Mouse (Mus musculus) ES-Bruce4 (cell line): Measurements from ENCODE around the gene Cdk5rap3. TPM values are rescaled to one million over a fixed set of nuclear protein-coding genes. Genes with fewer than 3 reads are reported as not detected.
A peak's percentile ranks its signal among the peaks of the same experiment; 100 is the strongest.

ENCODE experiments used
- H3K27ac ChIP-seq: 2 replicates; pipeline ENCODE4 v1.5.1; 2012; ENCODE audit warnings: low read length, inconsistent platforms; ENCODE audit not compliant: insufficient read depth
- H3K27me3 ChIP-seq: 2 replicates; pipeline ENCODE4 v1.6.1; 2012; ENCODE audit warnings: mild to moderate bottlenecking, low read length, inconsistent platforms; ENCODE audit not compliant: control insufficient read depth, poor library complexity, insufficient read depth, severe bottlenecking
- H3K36me3 ChIP-seq: 2 replicates; pipeline ENCODE4 v1.6.1; 2012; ENCODE audit warnings: inconsistent platforms, mild to moderate bottlenecking, low read length, moderate library complexity; ENCODE audit not compliant: control insufficient read depth, poor library complexity, insufficient read depth, severe bottlenecking
- H3K4me1 ChIP-seq: one replicate; pipeline ENCODE4 v1.8.1; 2011; ENCODE audit warnings: low read length; ENCODE audit not compliant: control insufficient read depth, insufficient read depth
- H3K4me3 ChIP-seq: 2 replicates; pipeline ENCODE4 v1.5.1; 2011; ENCODE audit warnings: low read depth, mild to moderate bottlenecking, low read length
- H3K9ac ChIP-seq: 2 replicates; pipeline ENCODE4 v1.6.1; 2012; ENCODE audit warnings: low read depth, mild to moderate bottlenecking, inconsistent platforms; ENCODE audit not compliant: poor library complexity, severe bottlenecking
- H3K9me3 ChIP-seq: replicated peaks from 2 replicates; pipeline ENCODE4 v1.6.1; 2012; ENCODE audit warnings: mild to moderate bottlenecking, low read length, inconsistent platforms; ENCODE audit not compliant: control insufficient read depth, poor library complexity, insufficient read depth, severe bottlenecking
- CTCF ChIP-seq: IDR thresholded peaks from one replicate; pipeline ENCODE4 v1.8.1; 2011; ENCODE audit warnings: low read depth, low read length
- EP300 ChIP-seq: IDR thresholded peaks from 2 replicates; pipeline ENCODE4 v1.6.1; 2011; ENCODE audit warnings: low read depth, low read length; ENCODE audit not compliant: insufficient read depth
- POLR2A ChIP-seq: IDR thresholded peaks from one replicate; pipeline ENCODE4 v1.8.1; 2011; ENCODE audit warnings: low read length; ENCODE audit not compliant: insufficient read depth
- polyA plus RNA-seq: library from polyadenylated mRNA; stranded (reverse); fragments of >200 nt; gene quantifications from 2 replicates; pipeline ENCODE4 v1.2.4, GENCODE M21; 2011; ENCODE audit warnings: low read depth; ENCODE audit not compliant: missing spikeins, insufficient read depth, insufficient read length

The Cdk5rap3 gene
- polyA plus RNA-seq, 1 experiment, result 93.3 TPM

- H3K4me1 ChIP-seq, result peaks cover 5% of the 10 kb centered on the region
- H3K36me3 ChIP-seq, result no peaks in the 10 kb centered on the region
- TF ChIP-seq EP300 (peak; percentile 89), POLR2A (peak; percentile 33), CTCF (no peak)
- peak overlapping the region; percentile 58 for H3K27ac ChIP-seq
- H3K27me3 ChIP-seq, result no peaks in the 10 kb centered on the region
- no peaks in the 10 kb centered on the region for H3K9me3 ChIP-seq
- peak overlapping the region; percentile 55 for H3K4me3 ChIP-seq
- peak overlapping the region; percentile 24; the same call in 1 of the 2 replicates for H3K9ac ChIP-seq
These were observed 12.9 kb upstream of the Cdk5rap3 start for GRCm38 (mm10) chr11:96929096-96929765.

- H3K27me3 ChIP-seq, result no peaks in the 10 kb centered on the region
- peak overlapping the region; percentile 36 for H3K4me3 ChIP-seq
- peak overlapping the region; percentile 24; the same call in 1 of the 2 replicates for H3K9ac ChIP-seq
- H3K4me1 ChIP-seq, result peaks cover 2% of the 10 kb centered on the region
- no peaks in the 10 kb centered on the region for H3K36me3 ChIP-seq
- TF ChIP-seq POLR2A (no peak), CTCF (no peak), EP300 (no peak)
- no peaks in the 10 kb centered on the region for H3K9me3 ChIP-seq
- H3K27ac ChIP-seq, result peak overlapping the region; percentile 58
These were observed 12.4 kb upstream of the Cdk5rap3 start for GRCm38 (mm10) chr11:96928691-96929090.

GRCm38 (mm10) chr11:96928088-96928487, 11.8 kb upstream of the Cdk5rap3 start, which contains the start of gene Prr15l:
Gene Prr15l (plus strand): TSS chr11:96928104.
- H3K4me1 ChIP-seq, result peaks cover 2% of the 10 kb centered on the region
- H3K27ac ChIP-seq, result peak within 1 kb of the TSS; percentile 58
- H3K36me3 ChIP-seq, result no peaks in the 10 kb centered on the region
- peak within 1 kb of the TSS; percentile 24; the same call in 1 of the 2 replicates for H3K9ac ChIP-seq
- H3K9me3 ChIP-seq, result no peaks in the 10 kb centered on the region
- TF ChIP-seq CTCF (no peak), EP300 (no peak), POLR2A (no peak)
- H3K4me3 ChIP-seq, result peak within 1 kb of the TSS; percentile 36
- H3K27me3 ChIP-seq, result no peaks in the 10 kb centered on the region

- Histone ChIP-seq H3K27ac (no peak overlapping the region), H3K9ac (no peak overlapping the region), H3K9me3 (no peaks in the 10 kb centered on the region), H3K27me3 (no peaks in the 10 kb centered on the region), H3K4me3 (no peak overlapping the region), H3K36me3 (no peaks in the 10 kb centered on the region), H3K4me1 (peaks cover 2% of the 10 kb centered on the region)
- TF ChIP-seq EP300, result no peak
- TF ChIP-seq CTCF, result no peak
These were observed 10.3 kb upstream of the Cdk5rap3 start for GRCm38 (mm10) chr11:96926587-96926986.

- no peak overlapping the region for H3K9ac ChIP-seq
- H3K27me3 ChIP-seq, result no peaks in the 10 kb centered on the region
- no peak overlapping the region for H3K27ac ChIP-seq
- H3K4me1 ChIP-seq, result no peaks in the 10 kb centered on the region
- H3K4me3 ChIP-seq, result no peak overlapping the region
- TF ChIP-seq POLR2A, result no peak
- no peaks in the 10 kb centered on the region for H3K36me3 ChIP-seq
- H3K9me3 ChIP-seq, result no peaks in the 10 kb centered on the region
These were observed 9.3 kb upstream of the Cdk5rap3 start for GRCm38 (mm10) chr11:96925469-96926148.

- no peaks in the 10 kb centered on the region for H3K27me3 ChIP-seq
- no peak overlapping the region for H3K9ac ChIP-seq
- TF ChIP-seq POLR2A (no peak), EP300 (no peak), CTCF (no peak)
- H3K36me3 ChIP-seq, result no peaks in the 10 kb centered on the region
- no peaks in the 10 kb centered on the region for H3K9me3 ChIP-seq
- no peak overlapping the region for H3K4me3 ChIP-seq
- H3K27ac ChIP-seq, result no peak overlapping the region
- no peaks in the 10 kb centered on the region for H3K4me1 ChIP-seq
These were observed 8.6 kb upstream of the Cdk5rap3 start for GRCm38 (mm10) chr11:96924861-96925260.
